Mouse (Mus musculus) MEL (cell line): ENCODE data around the gene Cep95. TPM values are rescaled to one million over a fixed set of nuclear protein-coding genes. Genes with fewer than 3 reads are reported as not detected.
A peak's percentile ranks its signal among the peaks of the same experiment; 100 is the strongest.

Experiments used
- DNase-seq: peaks from one replicate; pipeline ENCODE4 v3.0.0; 2011; ENCODE audit warnings: low read depth, low spot score
- H3K27ac ChIP-seq: 2 replicates; pipeline ENCODE4 v1.5.1; 2012; ENCODE audit warnings: low read depth, mild to moderate bottlenecking, control low read depth, low read length, moderate library complexity; ENCODE audit not compliant: control insufficient read depth
- H3K27me3 ChIP-seq, 2 experiments: fragments of 150-350 bp in 1 of 2; sonication (generic) in 1 of 2; 2 replicates each; pipeline ENCODE4 v1.6.1; 2012; ENCODE audit warnings: low read length in 2 of 2, mild to moderate bottlenecking in 2 of 2, improper control_type of control experiment in 1 of 2, moderate library complexity in 1 of 2; ENCODE audit not compliant: insufficient read depth in 2 of 2, control insufficient read depth in 1 of 2
- H3K36me3 ChIP-seq, 2 experiments: 2 replicates each; pipeline ENCODE4 v1.6.1; 2012 to 2014; ENCODE audit warnings: low read length in 2 of 2, improper control_type of control experiment in 1 of 2, inconsistent platforms in 1 of 2, mild to moderate bottlenecking in 1 of 2; ENCODE audit not compliant: insufficient read depth in 2 of 2, control insufficient read depth in 1 of 2
- H3K4me1 ChIP-seq, 2 experiments: fragments of 150-350 bp in 1 of 2; sonication (generic) in 1 of 2; 2 replicates each; pipeline ENCODE4 v1.6.1; 2012; ENCODE audit warnings: low read length in 2 of 2, improper control_type of control experiment in 1 of 2, mild to moderate bottlenecking in 1 of 2; ENCODE audit not compliant: insufficient read depth in 2 of 2, control insufficient read depth in 1 of 2
- H3K4me3 ChIP-seq, 2 experiments: fragments of 150-350 bp in 1 of 2; sonication (generic) in 1 of 2; 2 replicates each; pipeline ENCODE4 v1.5.1; 2012; ENCODE audit warnings: low read depth in 2 of 2, low read length in 2 of 2, mild to moderate bottlenecking in 2 of 2, moderate library complexity in 2 of 2, control low read depth in 1 of 2, improper control_type of control experiment in 1 of 2; ENCODE audit not compliant: control insufficient read depth in 1 of 2, insufficient read depth in 1 of 2
- H3K79me2 ChIP-seq: 2 replicates; pipeline ENCODE4 v1.6.1; 2012; ENCODE audit warnings: mild to moderate bottlenecking, low read length, moderate library complexity; ENCODE audit not compliant: control insufficient read depth, poor library complexity, insufficient read depth
- H3K9ac ChIP-seq: 2 replicates; pipeline ENCODE4 v1.6.1; 2012; ENCODE audit warnings: low read depth, mild to moderate bottlenecking, control low read depth, low read length, moderate library complexity; ENCODE audit not compliant: control insufficient read depth, poor library complexity, severe bottlenecking
- H3K9me3 ChIP-seq: fragments of 150-350 bp; sonication (generic); replicated peaks from 2 replicates; pipeline ENCODE4 v1.6.1; 2012; ENCODE audit warnings: mild to moderate bottlenecking, low read length, improper control_type of control experiment, moderate library complexity; ENCODE audit not compliant: insufficient read depth
- BHLHE40 ChIP-seq: IDR thresholded peaks from 2 replicates; pipeline ENCODE4 v1.6.1; 2012; ENCODE audit warnings: low read depth, mild to moderate bottlenecking, inconsistent platforms, low read length, improper control_type of control experiment, borderline replicate concordance
- CHD2 ChIP-seq: IDR thresholded peaks from 2 replicates; pipeline ENCODE4 v1.6.1; 2011; ENCODE audit warnings: low read length, improper control_type of control experiment
- ELF1 ChIP-seq: IDR thresholded peaks from 2 replicates; pipeline ENCODE4 v1.6.1; 2014; ENCODE audit warnings: low read depth, mild to moderate bottlenecking, inconsistent platforms, low read length, improper control_type of control experiment, moderate library complexity
- ETS1 ChIP-seq: IDR thresholded peaks from 2 replicates; pipeline ENCODE4 v1.6.1; 2012; ENCODE audit warnings: low read depth, mild to moderate bottlenecking, inconsistent platforms, low read length, improper control_type of control experiment, moderate library complexity
- GABPA ChIP-seq: IDR thresholded peaks from 2 replicates; pipeline ENCODE4 v1.6.1; 2012; ENCODE audit warnings: low read depth, mild to moderate bottlenecking, inconsistent platforms, low read length, improper control_type of control experiment, moderate library complexity
- JUND ChIP-seq: IDR thresholded peaks from 2 replicates; pipeline ENCODE4 v1.6.1; 2011; ENCODE audit warnings: low read depth, mild to moderate bottlenecking, improper control_type of control experiment, low read length
- KAT2A ChIP-seq: conservative IDR thresholded peaks from 2 replicates; pipeline ENCODE4 v1.6.1; 2012; ENCODE audit warnings: low read depth, low read length, improper control_type of control experiment, inconsistent platforms
- MXI1 ChIP-seq: IDR thresholded peaks from 2 replicates; pipeline ENCODE4 v1.6.1; 2011; ENCODE audit warnings: mild to moderate bottlenecking, low read depth, low read length, improper control_type of control experiment
- MYC ChIP-seq: IDR thresholded peaks from 2 replicates; pipeline ENCODE4 v1.6.1; 2011; ENCODE audit warnings: low read depth, mild to moderate bottlenecking, low read length, improper control_type of control experiment, moderate library complexity
- NELFE ChIP-seq: IDR thresholded peaks from 2 replicates; pipeline ENCODE4 v1.6.1; 2011; ENCODE audit warnings: low read depth, low read length, improper control_type of control experiment
- NRF1 ChIP-seq: IDR thresholded peaks from 2 replicates; pipeline ENCODE4 v1.6.1; 2014; ENCODE audit warnings: low read depth, mild to moderate bottlenecking, inconsistent platforms, low read length, improper control_type of control experiment, moderate library complexity; ENCODE audit not compliant: poor library complexity, insufficient read depth, severe bottlenecking
- POLR2AphosphoS5 ChIP-seq: IDR thresholded peaks from 2 replicates; pipeline ENCODE4 v1.6.1; 2012; ENCODE audit warnings: low read depth, borderline replicate concordance, mild to moderate bottlenecking, inconsistent platforms, low read length, moderate library complexity, mixed read lengths
- RCOR1 ChIP-seq: IDR thresholded peaks from 2 replicates; pipeline ENCODE4 v1.6.1; 2012; ENCODE audit warnings: low read depth, mild to moderate bottlenecking, inconsistent platforms, low read length, improper control_type of control experiment
- SIN3A ChIP-seq: IDR thresholded peaks from 2 replicates; pipeline ENCODE4 v1.6.1; 2012; ENCODE audit warnings: low read length, improper control_type of control experiment, inconsistent platforms
- SMC3 ChIP-seq: IDR thresholded peaks from 2 replicates; pipeline ENCODE4 v1.6.1; 2011; ENCODE audit warnings: low read depth, low read length, improper control_type of control experiment
- TAL1 ChIP-seq: IDR thresholded peaks from 2 replicates; pipeline ENCODE4 v1.6.1; 2012; ENCODE audit warnings: mild to moderate bottlenecking, inconsistent platforms, low read length, moderate library complexity, mixed read lengths
- TBP ChIP-seq: IDR thresholded peaks from 2 replicates; pipeline ENCODE4 v1.8.0; 2011; ENCODE audit warnings: low read depth, low read length, improper control_type of control experiment
- TCF12 ChIP-seq: IDR thresholded peaks from 2 replicates; pipeline ENCODE4 v1.6.1; 2014; ENCODE audit warnings: low read depth, mild to moderate bottlenecking, inconsistent platforms, low read length, improper control_type of control experiment, moderate library complexity
- UBTF ChIP-seq: IDR thresholded peaks from 2 replicates; pipeline ENCODE4 v1.6.1; 2012; ENCODE audit warnings: low read depth, mild to moderate bottlenecking, inconsistent platforms, low read length, improper control_type of control experiment, moderate library complexity, borderline replicate concordance; ENCODE audit not compliant: insufficient read depth
- USF2 ChIP-seq, 2 experiments: IDR thresholded peaks; 2 replicates each; pipeline ENCODE4 v1.6.1; 2011 to 2012; ENCODE audit warnings: improper control_type of control experiment in 2 of 2, low read length in 2 of 2, borderline replicate concordance in 1 of 2, inconsistent platforms in 1 of 2, low read depth in 1 of 2, mild to moderate bottlenecking in 1 of 2; ENCODE audit not compliant: insufficient read depth in 1 of 2
- ZMIZ1 ChIP-seq: IDR thresholded peaks from 2 replicates; pipeline ENCODE4 v1.6.1; 2012; ENCODE audit warnings: low read depth, mild to moderate bottlenecking, inconsistent platforms, low read length, improper control_type of control experiment, moderate library complexity
- ZNF384 ChIP-seq: IDR thresholded peaks from 2 replicates; pipeline ENCODE4 v1.6.1; 2012; ENCODE audit warnings: low read depth, mild to moderate bottlenecking, inconsistent platforms, low read length, improper control_type of control experiment
- polyA plus RNA-seq, 2 experiments: library from polyadenylated mRNA; stranded (reverse) in 1 of 2; unstranded in 1 of 2; fragments of >175 nt in 1 of 2; fragments of >200 nt in 1 of 2; gene quantifications; 2 replicates each; pipeline versions ENCODE4 v1.2.1 to v1.2.4; 2012; ENCODE audit warnings: low replicate concordance in 2 of 2, low read depth in 1 of 2; ENCODE audit not compliant: insufficient read length in 2 of 2, insufficient read depth in 1 of 2, missing spikeins in 1 of 2
- total RNA-seq: library from RNA; depleted of rRNA; stranded (reverse); fragments of 300-350 nt; gene quantifications from 2 replicates; pipeline ENCODE4 v1.2.3, GENCODE M21; 2012

The Cep95 gene
- total and polyA plus RNA-seq, 3 experiments: 11.6 to 12.9 TPM; not detected in 1

- no peak for TF ChIP-seq TAL1
- TF ChIP-seq ELF1: peak; percentile 75
- no peak for TF ChIP-seq KAT2A
- TF ChIP-seq GABPA: no peak
- no peak for TF ChIP-seq NELFE
- peak; percentile 60; the same call in 1 of the 2 replicates for TF ChIP-seq BHLHE40
- peak; percentile 65 for TF ChIP-seq ZNF384
- no peak for TF ChIP-seq NRF1
- no peak for TF ChIP-seq SMC3
- no peak for TF ChIP-seq POLR2AphosphoS5
- peak; percentile 72; the same call in 1 of the 2 replicates for TF ChIP-seq MYC
- TF ChIP-seq JUND: no peak
- TF ChIP-seq TBP: no peak
- peak; percentile 63; the same call in 1 of the 2 replicates for TF ChIP-seq SIN3A
- peak; percentile 69; the same call in 1 of the 2 replicates for TF ChIP-seq MXI1
- no peak for TF ChIP-seq USF2 (IDR thresholded peaks at IDR 0.05; ENCODE audit: borderline replicate concordance in 1 of 2, insufficient read depth in 1 of 2, low read depth in 1 of 2, low read length in 2 of 2)
- peak; percentile 89 for TF ChIP-seq ETS1
- TF ChIP-seq RCOR1: peak; percentile 63
- TF ChIP-seq ZMIZ1: no peak
- TF ChIP-seq TCF12: peak; percentile 44; the same call in 1 of the 2 replicates
- no peak for TF ChIP-seq UBTF
Observed at GRCm38 (mm10) chr11:106759028-106759427, 30.0 kb upstream of the Cep95 start (continued).

GRCm38 (mm10) chr11:106760511-106760910 is 28.5 kb upstream of the Cep95 start:
- Histone ChIP-seq H3K4me3 (no peak overlapping the region), H3K36me3 (peaks cover 0 to 52% of the 10 kb centered on the region in 2 experiments; a peak in 2 of 4 replicates), H3K9ac (no peak overlapping the region), H3K27ac (no peak overlapping the region), H3K79me2 (no peaks in the 10 kb centered on the region), H3K27me3 (no peaks in the 10 kb centered on the region), H3K9me3 (no peaks in the 10 kb centered on the region), H3K4me1 (peaks cover 35 to 58% of the 10 kb centered on the region in 2 experiments)
- TF ChIP-seq UBTF (no peak), SIN3A (no peak), JUND (no peak), CHD2 (no peak)
- DNase-seq: no peak
